In genomic region chr4:135155106-135155800, GRCm38 (mm10) we compare ENCODE assay signal across 20 mouse cellular contexts. TPM values are rescaled to one million over a fixed set of nuclear protein-coding genes. Genes with fewer than 3 reads are reported as not detected.
DNase-seq lines count a peak whose midpoint lies in the region; ATAC-seq and TF ChIP-seq lines count a peak whose summit lies in the region.
"Had no signal": no experiment of that assay in that cellular context is flagged by ENCODE, and none has a peak within 500 bp of the region (broad histone marks: within the 10 kb centered on the region; RNA-seq: fewer than 3 reads in every experiment).

No protein-coding gene starts in this region.

- no peak for ATAC-seq in midbrain, embryonic 11.5 days (ENCODE audit: low FRiP score)
- no peak for ATAC-seq in midbrain, postnatal 0 days (ENCODE audit: low FRiP score)
- no peak for ATAC-seq in limb, embryonic 13.5 days (ENCODE audit: low FRiP score, low read depth)
- ATAC-seq: forebrain, embryonic 15.5 days; midbrain, embryonic 16.5 days had no signal

- no peak overlapping the region for H3K4me3 ChIP-seq in midbrain, embryonic 11.5 days (ENCODE audit: low read depth, low read length)
- no peak overlapping the region for H3K4me3 ChIP-seq in midbrain, postnatal 0 days (ENCODE audit: low read depth, low read length)
- H3K4me3 ChIP-seq in limb, embryonic 13.5 days: peak overlapping the region; percentile 51
- no peak overlapping the region for H3K4me3 ChIP-seq in lung, adult 2 months (replicated peaks; ENCODE audit: extremely low read depth, low read depth, low read length)
- H3K4me3 ChIP-seq: forebrain, embryonic 15.5 days; heart, adult 2 months had no signal

- H3K27me3 ChIP-seq in midbrain, embryonic 11.5 days (ENCODE audit: control insufficient read depth, insufficient read depth, low read length): peaks cover 94% of the 10 kb centered on the region
- peaks cover 88% of the 10 kb centered on the region for H3K27me3 ChIP-seq in midbrain, postnatal 0 days (ENCODE audit: insufficient read depth, low read length)
- H3K27me3 ChIP-seq in limb, embryonic 13.5 days: peaks cover 100% of the 10 kb centered on the region

- H3K9ac ChIP-seq in midbrain, embryonic 11.5 days (ENCODE audit: low read length): no peak overlapping the region
- no peak overlapping the region for H3K9ac ChIP-seq in midbrain, postnatal 0 days (replicated peaks; ENCODE audit: low read length, poor library complexity, severe bottlenecking)
- peak overlapping the region; percentile 67; the same call in 1 of the 2 replicates for H3K9ac ChIP-seq in limb, embryonic 13.5 days
- H3K9ac ChIP-seq: forebrain, embryonic 15.5 days had no signal

- WGBS in midbrain, embryonic 11.5 days: 3% methylated on average over 30 of the region's 31 CpGs
- WGBS in midbrain, postnatal 0 days: 7% methylated on average over 28 of the region's 31 CpGs
- WGBS in limb, embryonic 13.5 days: 4% methylated on average over 30 of the region's 31 CpGs
- 14% methylated on average over 31 of the region's 31 CpGs for WGBS in lung, adult 2 months

- no peaks in the 10 kb centered on the region for H3K36me3 ChIP-seq in midbrain, embryonic 11.5 days (ENCODE audit: control insufficient read depth, insufficient read depth, low read length)
- no peaks in the 10 kb centered on the region for H3K36me3 ChIP-seq in midbrain, postnatal 0 days (ENCODE audit: insufficient read depth, low read length)
- no peaks in the 10 kb centered on the region for H3K36me3 ChIP-seq in limb, embryonic 13.5 days
- H3K36me3 ChIP-seq: forebrain, embryonic 15.5 days; G1E had no signal

- no peak for TF ChIP-seq POLR2A in brain, embryonic 14.5 days (IDR thresholded peaks at IDR 0.05; ENCODE audit: borderline replicate concordance, extremely low read depth, insufficient read depth, insufficient read length, poor library complexity, severe bottlenecking)
- TF ChIP-seq POLR2A in lung, adult 2 months (IDR thresholded peaks at IDR 0.05; ENCODE audit: borderline replicate concordance, extremely low read depth, low read depth, low read length): no peak

- no peaks in the 10 kb centered on the region for H3K9me3 ChIP-seq in midbrain, embryonic 11.5 days (ENCODE audit: control insufficient read depth, low read length)
- no peaks in the 10 kb centered on the region for H3K9me3 ChIP-seq in midbrain, postnatal 0 days (ENCODE audit: low read length)
- H3K9me3 ChIP-seq in limb, embryonic 13.5 days: no peaks in the 10 kb centered on the region
- H3K9me3 ChIP-seq: forebrain, embryonic 15.5 days had no signal

- H3K4me1 ChIP-seq in midbrain, embryonic 11.5 days (ENCODE audit: control insufficient read depth, insufficient read depth, low read length): 0 out of 2 replicates have a peak, but pooled peaks cover 3% of the 10 kb centered on the region
- no peaks in the 10 kb centered on the region for H3K4me1 ChIP-seq in midbrain, postnatal 0 days (ENCODE audit: insufficient read depth, low read length)
- peaks cover 75% of the 10 kb centered on the region for H3K4me1 ChIP-seq in limb, embryonic 13.5 days
- no peaks in the 10 kb centered on the region for H3K4me1 ChIP-seq in lung, adult 2 months (ENCODE audit: control insufficient read depth, insufficient read depth, low read length)

- no peak overlapping the region for H3K27ac ChIP-seq in midbrain, embryonic 11.5 days (ENCODE audit: low read depth, low read length)
- no peak overlapping the region for H3K27ac ChIP-seq in midbrain, postnatal 0 days (ENCODE audit: low read depth, low read length)
- peak overlapping the region; percentile 3; the same call in 1 of the 2 replicates for H3K27ac ChIP-seq in limb, embryonic 13.5 days
- H3K27ac ChIP-seq: forebrain, embryonic 15.5 days; heart, adult 2 months had no signal

- DNase-seq in embryo, embryonic 10.5 days (ENCODE audit: low spot score): peak; percentile 29
- no peak for DNase-seq in embryo, embryonic 11 days
- peak; percentile 93 for DNase-seq in midbrain, embryonic 11.5 days (ENCODE audit: low spot score, missing footprints)
- no peak for DNase-seq in midbrain, postnatal 0 days (ENCODE audit: low spot score)
- peak; percentile 20 for DNase-seq in brain, embryonic 14.5 days (ENCODE audit: low read depth)
- no peak for DNase-seq in kidney, postnatal 10 days
- DNase-seq in lung, adult 2 months: no peak
- DNase-seq: adrenal gland, postnatal 36 days; heart, adult 2 months; heart, postnatal 14 days; kidney, adult 11 months; lung, postnatal 10 days; right cerebral cortex, postnatal 25 days; thymus, postnatal 25 days had no signal

- H3K4me2 ChIP-seq in midbrain, embryonic 11.5 days: no peak overlapping the region
- H3K4me2 ChIP-seq in midbrain, postnatal 0 days (ENCODE audit: low read depth, low read length, poor library complexity, severe bottlenecking): no peak overlapping the region
- H3K4me2 ChIP-seq in limb, embryonic 13.5 days (replicated peaks): peak overlapping the region; percentile 65
- H3K4me2 ChIP-seq: forebrain, embryonic 15.5 days; liver, embryonic 11.5 days had no signal

- TF ChIP-seq CTCF in midbrain, postnatal 0 days (IDR thresholded peaks at IDR 0.05): no peak
- no peak for TF ChIP-seq CTCF in brain, embryonic 14.5 days (IDR thresholded peaks at IDR 0.05; ENCODE audit: borderline replicate concordance, extremely low read depth, insufficient read depth, insufficient read length)
- TF ChIP-seq CTCF in lung, adult 2 months (IDR thresholded peaks at IDR 0.05; ENCODE audit: insufficient read depth, low read length): no peak

RNA-seq across cellular contexts. Expression of gene Runx3, which starts 34.8 kb away (rescaled TPM):
- polyA plus RNA-seq in midbrain, embryonic 11.5 days (2014; fragmentation: Nextera tagmentation; extraction: Ambion mirVana): 0.08 TPM in 1 of 2 replicates, not detected in the other
- not detected in 2 replicates for total RNA-seq in midbrain, postnatal 0 days (2014; rRNA removed)
- polyA plus RNA-seq in midbrain, postnatal 0 days (2015; fragmentation: Nextera tagmentation; extraction: Ambion mirVana): not detected in 2 replicates
- polyA plus RNA-seq in brain, embryonic 14.5 days (2012; rRNA removed): 0.40 and 0.64 TPM in 2 replicates
- 3.7 and 4.6 TPM in 2 replicates for polyA plus RNA-seq in limb, embryonic 13.5 days (2015; fragmentation: Nextera tagmentation; extraction: Ambion mirVana)
- polyA plus RNA-seq in lung, adult 2 months (2012; rRNA removed): 2.8 and 3.5 TPM in 2 replicates
- total RNA-seq: layer of hippocampus, postnatal 25 days had no signal
- polyA plus RNA-seq: forebrain, embryonic 15.5 days; midbrain, embryonic 16.5 days had no signal

Comparison
In these comparisons a context has a peak if more than half of its experiments do, and no peak if none do; other contexts are left out.
1. DNase-seq: peak in embryo, embryonic 10.5 days (single experiment), midbrain, embryonic 11.5 days (single experiment) and brain, embryonic 14.5 days (single experiment); none in embryo, embryonic 11 days (single experiment), midbrain, postnatal 0 days (single experiment), kidney, postnatal 10 days (single experiment) and lung, adult 2 months (single experiment).